Mouse (Mus musculus): ENCODE data around the gene Snx10. TPM values are rescaled to one million over a fixed set of nuclear protein-coding genes. Genes with fewer than 3 reads are reported as not detected.

Snx10 gene
- polyA plus RNA-seq, 1 experiment from 2014 or later: 42.6 TPM

GRCm38 (mm10) chr6:51573136-51573535, 49.4 kb downstream of the Snx10 start:
- no peaks in the 10 kb centered on the region for H3K36me3 ChIP-seq
- H3K4me3 ChIP-seq: no peak overlapping the region
- 95% methylated on average over 4 of the region's 4 CpGs for WGBS
- H3K27me3 ChIP-seq (replicated peaks): no peaks in the 10 kb centered on the region
- ATAC-seq (ENCODE audit: low FRiP score, low read depth): no peak
- no peak overlapping the region for H3K9ac ChIP-seq
- H3K27ac ChIP-seq: no peak overlapping the region
- H3K9me3 ChIP-seq: no peaks in the 10 kb centered on the region
- no peak overlapping the region for H3K4me2 ChIP-seq (replicated peaks)
- no peaks in the 10 kb centered on the region for H3K4me1 ChIP-seq

- no peaks in the 10 kb centered on the region for H3K9me3 ChIP-seq
- no peak overlapping the region for H3K4me2 ChIP-seq (replicated peaks)
- WGBS: 92% methylated on average over 13 of the region's 13 CpGs
- H3K4me3 ChIP-seq: no peak overlapping the region
- H3K4me1 ChIP-seq: no peaks in the 10 kb centered on the region
- H3K27me3 ChIP-seq (replicated peaks): no peaks in the 10 kb centered on the region
- H3K9ac ChIP-seq: no peak overlapping the region
- no peaks in the 10 kb centered on the region for H3K36me3 ChIP-seq
- no peak for ATAC-seq (ENCODE audit: low FRiP score, low read depth)
- H3K27ac ChIP-seq: no peak overlapping the region
These were observed 50.4 kb downstream of the Snx10 start for GRCm38 (mm10) chr6:51574132-51574531.

GRCm38 (mm10) chr6:51578415-51578814, 54.7 kb downstream of the Snx10 start:
- H3K9me3 ChIP-seq: no peaks in the 10 kb centered on the region
- H3K4me3 ChIP-seq: no peak overlapping the region
- peaks cover 11% of the 10 kb centered on the region for H3K4me1 ChIP-seq
- H3K36me3 ChIP-seq: no peaks in the 10 kb centered on the region
- no peak overlapping the region for H3K27ac ChIP-seq
- no peaks in the 10 kb centered on the region for H3K27me3 ChIP-seq (replicated peaks)
- no peak for ATAC-seq (ENCODE audit: low FRiP score, low read depth)
- H3K9ac ChIP-seq: no peak overlapping the region
- 90% methylated on average over 4 of the region's 4 CpGs for WGBS
- no peak overlapping the region for H3K4me2 ChIP-seq (replicated peaks)

- peaks cover 11% of the 10 kb centered on the region for H3K4me1 ChIP-seq
- no peak overlapping the region for H3K4me2 ChIP-seq (replicated peaks)
- H3K4me3 ChIP-seq: no peak overlapping the region
- no peak overlapping the region for H3K9ac ChIP-seq
- no peaks in the 10 kb centered on the region for H3K36me3 ChIP-seq
- ATAC-seq (ENCODE audit: low FRiP score, low read depth): peak; percentile 84
- 34% methylated on average over 18 of the region's 18 CpGs for WGBS
- H3K27ac ChIP-seq: no peak overlapping the region
- no peaks in the 10 kb centered on the region for H3K27me3 ChIP-seq (replicated peaks)
- no peaks in the 10 kb centered on the region for H3K9me3 ChIP-seq
These were observed 56.5 kb downstream of the Snx10 start for GRCm38 (mm10) chr6:51580040-51580680.

- Histone ChIP-seq H3K27ac (peak overlapping the region; percentile 22; the same call in 1 of the 2 replicates), H3K4me3 (no peak overlapping the region), H3K27me3 (replicated peaks) (no peaks in the 10 kb centered on the region), H3K4me1 (peaks cover 15% of the 10 kb centered on the region), H3K9me3 (no peaks in the 10 kb centered on the region), H3K36me3 (no peaks in the 10 kb centered on the region), H3K4me2 (replicated peaks) (no peak overlapping the region), H3K9ac (no peak overlapping the region)
- no peak for ATAC-seq (ENCODE audit: low FRiP score, low read depth)
- 56% methylated on average over 9 of the region's 9 CpGs for WGBS
These were observed 57.7 kb downstream of the Snx10 start for GRCm38 (mm10) chr6:51581418-51581817.

GRCm38 (mm10) chr6:51582051-51582450, 58.4 kb downstream of the Snx10 start:
- peaks cover 18% of the 10 kb centered on the region for H3K4me1 ChIP-seq
- H3K4me3 ChIP-seq: no peak overlapping the region
- WGBS: 79% methylated on average over 9 of the region's 9 CpGs
- no peak for ATAC-seq (ENCODE audit: low FRiP score, low read depth)
- H3K4me2 ChIP-seq (replicated peaks): no peak overlapping the region
- H3K36me3 ChIP-seq: no peaks in the 10 kb centered on the region
- no peak overlapping the region for H3K9ac ChIP-seq
- H3K27me3 ChIP-seq (replicated peaks): no peaks in the 10 kb centered on the region
- H3K27ac ChIP-seq: 0 out of 2 replicates have a peak overlapping the region, but pooled peaks have one; percentile 47
- H3K9me3 ChIP-seq: no peaks in the 10 kb centered on the region

GRCm38 (mm10) chr6:51585980-51586379, 62.3 kb downstream of the Snx10 start:
- Histone ChIP-seq H3K4me3 (no peak overlapping the region), H3K27ac (no peak overlapping the region), H3K9ac (no peak overlapping the region), H3K4me2 (replicated peaks) (no peak overlapping the region), H3K27me3 (replicated peaks) (no peaks in the 10 kb centered on the region), H3K9me3 (no peaks in the 10 kb centered on the region), H3K36me3 (no peaks in the 10 kb centered on the region), H3K4me1 (peaks cover 12% of the 10 kb centered on the region)
- WGBS: 27% methylated on average over 8 of the region's 8 CpGs
- ATAC-seq (ENCODE audit: low FRiP score, low read depth): peak; percentile 37; the same call in 1 of the 2 replicates

- no peak for ATAC-seq (ENCODE audit: low FRiP score, low read depth)
- Histone ChIP-seq H3K27ac (no peak overlapping the region), H3K36me3 (no peaks in the 10 kb centered on the region), H3K9ac (no peak overlapping the region), H3K4me3 (no peak overlapping the region), H3K4me2 (replicated peaks) (no peak overlapping the region), H3K27me3 (replicated peaks) (no peaks in the 10 kb centered on the region), H3K9me3 (no peaks in the 10 kb centered on the region), H3K4me1 (peaks cover 9% of the 10 kb centered on the region; the same call in 1 of the 2 replicates)
- 90% methylated on average over 3 of the region's 3 CpGs for WGBS
These were observed 63.6 kb downstream of the Snx10 start for GRCm38 (mm10) chr6:51587266-51587665.

GRCm38 (mm10) chr6:51591264-51591663, 67.6 kb downstream of the Snx10 start:
- 80% methylated on average over 1 of the region's 1 CpGs for WGBS
- Histone ChIP-seq H3K4me1 (peaks cover 30% of the 10 kb centered on the region), H3K27me3 (replicated peaks) (no peaks in the 10 kb centered on the region), H3K9me3 (no peaks in the 10 kb centered on the region), H3K36me3 (no peaks in the 10 kb centered on the region), H3K4me3 (no peak overlapping the region), H3K27ac (no peak overlapping the region), H3K4me2 (replicated peaks) (peak overlapping the region; percentile 74; the same call in 1 of the 2 replicates), H3K9ac (no peak overlapping the region)
- no peak for ATAC-seq (ENCODE audit: low FRiP score, low read depth)

GRCm38 (mm10) chr6:51591844-51592243, 68.1 kb downstream of the Snx10 start:
- peak overlapping the region; percentile 74 for H3K4me2 ChIP-seq (replicated peaks)
- peak overlapping the region; percentile 65 for H3K9ac ChIP-seq
- no peak for ATAC-seq (ENCODE audit: low FRiP score, low read depth)
- no peaks in the 10 kb centered on the region for H3K9me3 ChIP-seq
- 17% methylated on average over 3 of the region's 3 CpGs for WGBS
- H3K4me1 ChIP-seq: peaks cover 26% of the 10 kb centered on the region
- no peaks in the 10 kb centered on the region for H3K27me3 ChIP-seq (replicated peaks)
- H3K27ac ChIP-seq: peak overlapping the region; percentile 97
- no peaks in the 10 kb centered on the region for H3K36me3 ChIP-seq
- peak overlapping the region; percentile 37 for H3K4me3 ChIP-seq

- peak overlapping the region; percentile 65 for H3K9ac ChIP-seq
- H3K27ac ChIP-seq: peak overlapping the region; percentile 97
- ATAC-seq (ENCODE audit: low FRiP score, low read depth): peak; percentile 95
- H3K9me3 ChIP-seq: no peaks in the 10 kb centered on the region
- peak overlapping the region; percentile 37 for H3K4me3 ChIP-seq
- WGBS: 1% methylated on average over 45 of the region's 45 CpGs
- no peaks in the 10 kb centered on the region for H3K36me3 ChIP-seq
- H3K4me1 ChIP-seq: peaks cover 26% of the 10 kb centered on the region
- H3K4me2 ChIP-seq (replicated peaks): peak overlapping the region; percentile 74
- H3K27me3 ChIP-seq (replicated peaks): no peaks in the 10 kb centered on the region
These were observed 68.8 kb downstream of the Snx10 start for GRCm38 (mm10) chr6:51592356-51593115.

- Histone ChIP-seq H3K27ac (peak overlapping the region; percentile 57; the same call in 1 of the 2 replicates), H3K9me3 (no peaks in the 10 kb centered on the region), H3K4me3 (no peak overlapping the region), H3K4me1 (peaks cover 26% of the 10 kb centered on the region), H3K27me3 (replicated peaks) (no peaks in the 10 kb centered on the region), H3K36me3 (no peaks in the 10 kb centered on the region), H3K9ac (peak overlapping the region; percentile 30; the same call in 1 of the 2 replicates), H3K4me2 (replicated peaks) (peak overlapping the region; percentile 74)
- WGBS: 30% methylated on average over 10 of the region's 10 CpGs
- no peak for ATAC-seq (ENCODE audit: low FRiP score, low read depth)
These were observed 69.8 kb downstream of the Snx10 start for GRCm38 (mm10) chr6:51593446-51594035.

Measured in neural tube, embryonic 12.5 days (tissue).